Mouse (Mus musculus): Measurements from ENCODE around the gene Tubgcp2.

The Tubgcp2 gene

DNA sequence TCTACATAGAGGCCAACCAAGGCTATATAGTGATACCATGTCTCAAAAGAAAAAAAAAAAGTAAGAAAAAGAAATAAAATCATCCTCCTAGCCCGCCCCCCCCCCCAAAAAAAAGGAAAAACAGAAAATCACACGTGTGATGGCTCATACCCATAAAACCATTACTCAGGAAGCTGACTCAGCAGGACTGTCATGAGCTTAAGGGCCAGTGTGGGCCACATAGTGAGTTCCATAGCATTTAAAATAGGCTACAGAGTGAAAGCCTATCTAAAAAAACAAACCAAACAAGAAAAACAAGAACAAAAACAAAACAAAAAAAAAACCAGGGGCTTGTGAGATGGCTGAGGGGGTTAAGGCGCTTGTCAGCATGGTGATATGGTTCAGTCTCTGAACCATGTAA lies 55.7 kb downstream of the Tubgcp2 start:
- DNase-seq (ENCODE audit: low spot score in 2 of 2) = no peak

DNA sequence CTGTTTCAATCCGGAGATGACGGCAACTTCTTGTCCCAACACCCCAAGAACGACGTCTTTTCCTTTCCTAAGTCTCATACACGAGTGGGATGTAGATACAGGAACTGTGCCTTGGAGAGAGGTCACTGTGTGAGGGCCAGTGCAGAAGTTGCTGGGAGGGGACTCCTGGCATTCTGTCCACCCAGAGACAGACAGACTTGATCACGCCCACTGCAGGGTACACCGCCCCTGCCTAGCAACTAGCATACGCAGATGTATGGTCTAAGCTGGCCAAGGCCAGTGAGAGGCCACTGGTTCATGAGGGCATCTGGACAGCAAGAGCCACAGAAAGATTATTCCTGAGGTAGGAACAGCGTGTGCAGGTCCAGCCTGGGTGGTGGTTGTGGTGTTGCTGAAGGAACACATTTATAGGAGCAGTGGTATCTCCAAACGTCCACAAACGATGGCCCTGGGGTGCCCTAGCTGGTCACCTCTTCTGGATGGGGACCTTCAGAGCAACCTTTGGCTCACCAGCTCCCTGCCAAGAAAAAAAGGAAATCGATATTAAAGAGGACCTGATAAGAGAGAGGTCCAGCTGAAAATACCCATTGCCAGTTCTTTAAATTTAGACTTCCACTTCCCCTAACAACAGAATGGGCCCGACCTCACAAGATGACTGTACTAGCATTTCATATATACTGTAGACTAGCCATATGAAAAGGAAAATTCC lies 57.3 kb downstream of the Tubgcp2 start:
- DNase-seq (ENCODE audit: low spot score in 2 of 2) = no peak

DNA sequence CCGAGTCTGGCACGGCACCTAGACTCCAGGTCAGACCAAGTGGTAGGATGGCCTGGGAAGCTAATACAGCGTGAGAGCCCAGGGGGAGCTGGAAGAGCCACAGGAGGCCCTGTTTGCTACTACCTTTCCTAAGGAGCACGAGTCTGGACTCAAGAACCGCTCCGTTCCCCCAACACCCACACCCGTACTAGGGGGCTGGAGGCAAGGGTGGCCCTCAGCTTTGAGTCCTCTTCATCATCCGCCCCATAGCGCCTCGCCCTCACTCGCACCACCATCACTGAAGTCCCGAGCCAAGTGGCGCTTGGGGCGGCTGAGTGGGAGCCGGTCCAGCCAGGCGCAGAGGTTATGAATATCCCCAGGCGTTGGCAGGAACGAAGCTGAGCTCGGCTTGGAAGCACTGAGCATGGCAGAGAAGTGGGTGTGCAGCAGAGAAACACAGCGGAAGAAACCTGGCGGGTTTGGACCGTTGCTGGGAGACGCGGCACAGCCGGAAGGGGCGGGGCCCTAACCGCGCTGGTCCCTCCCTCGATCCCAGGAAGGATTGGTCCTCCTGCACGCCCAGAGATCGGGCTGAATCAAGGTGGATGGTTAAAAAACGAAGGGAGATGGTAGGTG lies 58.1 kb downstream of the Tubgcp2 start, which contains the start of gene 6430531B16Rik:
TSS of gene 6430531B16Rik (minus strand) at position 478 of the 615 bp plus-strand sequence.
- peak; percentile 84 to 86 for DNase-seq (ENCODE audit: low spot score in 2 of 2)

DNA sequence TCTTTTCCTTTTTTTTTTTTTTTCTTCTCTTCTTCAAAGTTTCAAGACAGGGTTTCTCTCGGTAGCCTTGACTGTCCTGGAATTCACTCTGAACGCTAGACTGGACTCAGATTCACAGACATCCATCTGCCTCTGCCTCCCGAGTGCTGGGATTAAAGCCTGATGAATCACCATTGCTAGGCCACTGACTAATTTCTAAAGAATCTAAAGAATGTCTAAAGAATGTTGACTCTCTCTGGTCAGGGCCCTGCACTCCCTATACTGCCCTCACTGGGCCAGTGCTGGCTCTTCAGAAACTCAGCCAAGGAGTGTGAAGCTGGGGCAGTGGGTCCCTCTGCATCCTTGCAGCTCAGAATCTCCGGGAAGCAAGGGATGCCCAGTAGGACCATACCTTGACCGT lies 61.0 kb downstream of the Tubgcp2 start:
- no peak for DNase-seq (ENCODE audit: low spot score in 2 of 2)

DNA sequence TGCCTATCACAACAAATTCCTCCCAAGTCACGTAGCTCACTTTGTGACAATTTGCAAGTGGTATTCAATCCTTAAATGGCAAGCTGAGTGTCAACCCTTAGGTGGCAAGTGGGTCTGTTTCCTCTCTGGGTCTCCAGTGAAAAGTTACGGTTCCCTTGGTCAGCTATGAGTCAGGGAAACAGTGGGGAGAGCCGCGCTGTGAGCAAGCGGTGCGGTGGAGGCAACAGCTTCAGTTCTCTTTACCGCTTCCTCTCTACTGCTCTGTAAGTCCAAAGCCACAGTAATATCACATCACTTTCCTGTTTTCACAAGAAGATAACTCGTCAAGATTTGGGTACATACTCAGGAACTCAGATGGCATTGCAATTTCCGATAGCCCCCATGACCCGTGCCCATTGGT lies 62.2 kb downstream of the Tubgcp2 start:
- DNase-seq (ENCODE audit: low spot score in 2 of 2) = no peak

DNA sequence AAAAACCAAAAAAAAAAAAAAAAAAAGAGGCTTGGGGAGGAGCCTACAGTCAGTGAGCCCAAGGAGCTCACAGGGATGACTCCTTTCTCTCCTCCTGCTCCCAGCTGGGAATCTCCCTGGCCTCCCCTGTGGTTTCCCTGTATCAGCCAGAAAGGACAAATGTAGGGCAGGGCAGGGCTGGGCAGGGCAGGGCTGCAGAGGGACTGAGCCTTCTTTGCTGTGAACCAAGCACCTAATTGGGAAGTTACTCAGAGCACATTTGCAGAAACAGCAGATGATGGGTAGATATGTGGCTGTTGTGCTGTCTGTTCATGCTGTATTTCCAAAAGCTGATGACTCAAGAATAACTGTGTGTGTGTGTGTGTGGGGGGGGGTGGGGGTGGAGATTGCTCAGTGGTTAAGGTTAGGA lies 63.5 kb downstream of the Tubgcp2 start:
- no peak for DNase-seq (ENCODE audit: low spot score in 2 of 2)

DNA sequence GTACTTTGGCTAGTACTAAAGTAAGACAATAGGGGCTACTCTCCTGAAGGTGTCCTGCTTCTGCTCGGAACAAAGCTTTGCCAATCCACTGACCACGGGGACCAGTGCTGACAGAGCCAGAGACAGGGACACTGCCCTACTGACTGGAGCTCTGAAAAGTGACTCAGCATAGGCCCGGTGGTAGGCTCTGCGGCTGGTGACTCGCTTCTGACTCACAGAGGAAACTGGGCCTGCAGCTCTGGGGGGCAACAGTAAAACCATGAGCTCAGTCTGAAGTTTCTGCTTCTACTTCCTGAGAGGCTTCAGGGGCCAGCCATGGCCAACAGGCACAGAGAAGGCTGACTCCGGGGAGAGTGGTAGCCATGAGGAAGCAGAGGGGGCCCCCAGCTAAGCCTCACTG lies 65.0 kb downstream of the Tubgcp2 start:
- no peak for DNase-seq (ENCODE audit: low spot score in 2 of 2)

DNA sequence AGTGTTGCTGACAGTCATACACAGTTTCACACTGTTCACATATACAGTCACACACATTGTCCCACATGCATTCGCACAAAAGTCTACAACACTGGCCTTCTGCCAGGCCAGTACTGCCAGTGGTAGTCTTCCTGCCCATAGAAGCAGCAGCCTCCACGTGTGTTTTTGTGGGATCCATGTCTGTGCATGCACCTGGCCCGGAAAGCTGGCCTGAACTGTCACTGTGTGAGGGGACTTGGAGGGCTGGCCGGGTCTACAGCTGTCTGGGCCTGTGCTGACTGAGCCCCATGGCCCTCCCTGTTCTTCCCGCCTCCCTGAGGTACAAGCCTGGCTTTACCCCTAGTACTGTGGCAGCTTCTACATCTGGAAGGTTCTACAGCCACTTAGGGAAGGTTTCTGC lies 65.5 kb downstream of the Tubgcp2 start:
- DNase-seq (ENCODE audit: low spot score in 2 of 2) = no peak

DNA sequence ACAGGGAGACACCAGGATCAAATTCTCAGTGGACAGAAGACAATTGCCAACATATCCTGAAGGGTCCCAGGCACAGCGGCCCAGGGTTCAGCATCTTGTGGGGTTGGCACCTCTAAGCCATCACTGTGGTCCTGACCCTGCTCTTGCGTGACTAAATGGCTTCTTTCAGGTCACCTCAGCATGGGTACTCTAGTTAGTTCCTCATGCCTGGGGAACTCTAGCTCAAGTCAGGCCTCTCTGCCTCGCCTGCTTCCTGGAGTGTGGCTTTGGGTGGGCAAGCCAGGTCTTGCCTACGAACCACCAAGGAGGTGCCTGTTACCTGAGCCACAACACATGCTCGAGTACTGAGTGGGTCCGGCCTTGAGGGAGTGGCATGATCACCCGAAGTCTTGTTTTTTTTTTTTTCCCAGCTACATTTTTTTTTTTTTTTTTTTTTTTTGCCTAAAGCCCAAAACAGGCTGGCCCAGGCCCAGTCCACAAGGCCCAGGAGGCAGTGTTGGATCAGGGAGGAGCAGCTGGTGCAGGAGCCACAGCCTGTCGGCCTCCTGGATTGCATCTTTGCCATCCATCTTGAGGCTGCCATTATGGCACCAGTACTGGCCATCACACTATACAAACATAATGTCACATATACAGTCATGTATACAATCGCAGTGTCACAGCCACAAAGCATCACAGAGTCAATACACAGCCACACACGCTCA lies 66.1 kb downstream of the Tubgcp2 start:
- DNase-seq (ENCODE audit: low spot score in 2 of 2) = no peak

DNA sequence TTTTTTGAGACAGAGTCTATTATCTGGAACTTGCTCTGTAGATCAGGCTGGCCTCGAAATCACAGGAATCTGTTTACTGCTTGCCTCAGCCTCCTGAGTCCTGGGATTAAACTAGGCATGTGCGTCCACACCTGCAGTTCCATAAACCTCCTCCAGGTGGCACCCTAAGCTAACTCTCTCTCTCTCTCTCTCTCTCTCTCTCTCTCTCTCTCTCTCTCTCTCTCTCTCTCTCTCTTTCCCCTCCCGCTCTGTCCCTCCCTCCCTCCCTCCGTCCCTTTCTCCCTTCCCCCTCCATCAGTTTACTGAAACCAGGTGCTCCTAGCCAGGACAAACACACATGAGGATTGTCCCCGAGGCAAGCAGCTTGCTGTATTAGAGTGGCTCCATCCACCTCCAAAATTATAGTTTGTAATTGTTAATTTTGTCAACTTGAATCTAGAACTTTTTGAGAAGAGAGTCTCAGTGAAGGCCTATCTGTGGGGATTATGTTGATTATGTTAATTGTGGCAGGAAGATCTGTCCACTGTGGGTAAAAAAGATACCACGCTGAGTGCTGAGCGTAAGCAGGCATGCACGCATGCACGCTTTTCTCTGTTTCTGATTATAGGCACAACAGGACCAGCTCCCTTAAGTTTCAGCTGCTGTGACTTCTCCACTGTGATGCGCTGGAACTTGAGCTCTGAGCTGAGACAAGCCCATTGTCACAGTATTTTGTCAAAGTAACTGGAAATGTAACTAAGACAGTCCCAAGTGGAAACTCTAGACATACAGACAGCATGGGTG lies 66.9 kb downstream of the Tubgcp2 start:
- DNase-seq (ENCODE audit: low spot score in 2 of 2) = peak; percentile 59 to 81

DNA sequence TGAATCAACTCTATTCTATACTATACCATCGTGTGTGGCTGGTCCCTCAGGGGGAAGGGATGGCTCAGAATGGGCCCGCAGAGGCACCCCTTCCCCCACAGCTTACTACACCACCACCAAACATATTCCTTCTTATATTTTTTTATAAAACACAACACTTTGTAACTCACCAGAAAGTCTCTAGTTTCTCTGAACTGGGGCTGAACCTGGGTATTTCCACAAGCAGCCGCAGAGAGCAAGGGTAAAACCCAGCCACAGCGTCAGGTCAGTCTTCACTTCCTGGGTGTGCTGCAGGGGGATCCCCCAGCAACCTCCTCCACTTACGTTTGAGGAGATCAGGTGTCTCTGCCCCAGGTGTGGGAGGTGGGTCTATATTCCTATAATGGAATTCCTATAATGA lies 68.0 kb downstream of the Tubgcp2 start:
- no peak for DNase-seq (ENCODE audit: low spot score in 2 of 2)

DNA sequence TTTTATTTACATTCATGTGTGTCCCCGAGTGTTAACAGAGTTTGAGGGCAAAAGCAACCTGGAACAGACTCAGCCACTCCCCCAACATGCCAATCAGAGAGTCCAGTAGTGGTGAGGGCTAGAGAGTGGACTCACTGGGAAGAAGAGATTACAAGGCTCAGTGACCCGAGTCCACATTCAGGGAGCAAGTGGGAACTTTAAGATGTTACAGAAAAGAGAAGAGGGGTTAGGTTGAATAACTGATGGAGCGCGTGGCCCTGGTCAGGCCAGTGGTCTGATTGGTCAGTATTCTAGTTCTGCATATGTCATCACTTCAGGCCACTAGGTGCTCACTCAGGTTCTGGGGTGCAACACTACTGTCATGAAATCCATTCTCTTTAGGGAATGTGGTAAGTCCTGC lies 69.3 kb downstream of the Tubgcp2 start:
- DNase-seq (ENCODE audit: low spot score in 2 of 2) = no peak

DNA sequence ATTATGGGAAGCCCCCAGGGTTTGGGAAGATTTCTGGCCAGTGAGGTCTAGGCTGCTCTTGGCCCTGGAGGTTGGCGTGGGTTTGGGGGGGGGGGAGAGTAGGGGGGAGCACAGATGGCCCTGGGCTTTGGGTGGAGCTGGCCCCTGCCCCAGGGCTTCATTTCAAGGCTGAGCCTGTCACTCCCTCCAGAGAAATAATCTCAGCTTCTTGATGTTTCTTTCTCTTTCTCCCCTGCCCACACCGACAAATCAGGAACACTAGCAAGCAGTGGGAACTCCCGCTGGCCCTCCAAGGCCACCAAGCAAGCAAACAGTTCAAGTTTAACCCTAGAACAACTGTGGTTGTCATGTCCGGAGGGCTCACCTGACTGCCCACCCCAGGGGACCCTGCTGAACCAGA lies 72.7 kb downstream of the Tubgcp2 start:
- no peak for DNase-seq (ENCODE audit: low spot score in 2 of 2)

DNA sequence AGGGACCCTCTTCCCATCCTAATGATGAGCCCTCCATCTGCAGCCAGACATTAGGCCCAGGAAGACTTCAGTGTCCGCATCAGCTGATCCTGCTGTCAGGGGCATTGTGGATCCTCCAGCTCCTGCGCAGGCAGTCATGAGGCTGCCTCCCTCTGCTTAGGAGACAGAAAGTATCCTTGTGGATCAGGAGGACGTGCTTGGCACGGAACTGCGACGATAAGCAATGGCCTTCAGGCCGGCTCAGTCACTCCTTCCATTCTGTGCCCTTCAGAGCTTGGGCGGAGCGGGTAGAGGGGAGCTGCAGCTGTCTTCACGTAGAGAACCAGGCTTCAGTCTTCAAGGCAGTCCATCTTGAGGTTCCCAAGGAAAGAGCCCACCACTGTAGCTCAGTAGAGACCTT lies 75.3 kb downstream of the Tubgcp2 start:
- DNase-seq (ENCODE audit: low spot score in 2 of 2) = no peak

DNA sequence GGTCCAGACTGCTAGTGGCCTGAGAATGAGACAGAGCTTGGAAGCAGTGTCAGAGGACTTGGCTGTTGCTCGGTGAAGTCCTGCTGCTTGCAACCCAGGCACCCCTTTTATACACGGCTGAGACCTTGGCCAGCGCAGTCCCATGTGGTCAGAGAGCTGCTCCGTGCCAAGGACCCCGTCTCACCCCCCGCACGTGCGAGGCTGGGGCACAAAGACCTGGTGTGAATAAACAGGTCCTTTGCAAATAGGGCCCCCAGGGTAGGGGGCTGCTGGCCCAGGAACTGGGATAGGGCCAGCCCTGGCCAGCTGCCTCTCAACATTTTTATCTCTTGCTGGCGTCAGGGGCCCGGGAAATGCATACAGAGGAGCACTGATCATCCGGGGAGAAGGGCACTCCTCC lies 78.5 kb downstream of the Tubgcp2 start:
- DNase-seq (ENCODE audit: low spot score in 2 of 2) = no peak

DNA sequence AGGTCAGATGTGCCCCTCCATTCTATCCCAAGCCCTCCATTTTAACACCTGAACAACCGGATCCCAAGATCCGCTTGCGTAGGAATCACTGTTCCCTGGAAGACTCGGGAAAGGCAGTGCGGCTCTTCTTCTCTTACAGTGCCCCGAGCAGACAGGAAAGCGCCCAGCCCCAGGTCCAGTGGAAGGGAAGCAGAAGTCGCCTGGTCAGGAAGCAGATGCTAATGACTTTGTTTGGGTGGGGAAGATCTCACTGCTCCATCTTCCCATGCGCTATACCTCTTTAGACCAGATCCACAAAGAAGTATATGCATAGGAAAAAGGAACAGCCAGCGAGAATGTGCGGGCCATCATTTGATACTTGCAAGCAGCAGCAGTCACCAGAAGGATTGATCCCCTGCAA lies 79.0 kb downstream of the Tubgcp2 start:
- no peak for DNase-seq (ENCODE audit: low spot score in 2 of 2)

DNA sequence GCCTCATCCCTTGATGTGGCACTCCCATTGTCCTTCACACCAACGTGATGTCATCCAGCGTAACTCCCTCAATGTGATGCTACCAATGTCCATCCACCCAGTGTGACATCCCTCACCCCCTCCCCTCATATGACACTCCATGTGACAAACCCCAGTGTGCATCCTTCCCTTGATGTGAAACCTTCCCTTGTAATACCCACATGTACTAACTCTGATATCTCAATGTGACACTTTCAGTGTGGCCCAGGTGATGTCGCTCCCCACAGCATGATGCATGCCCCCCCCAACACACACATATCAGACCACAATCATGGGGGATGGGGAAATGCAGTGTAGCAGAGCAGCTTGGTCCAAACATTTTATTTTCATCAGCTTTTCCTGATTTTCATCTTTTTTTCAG lies 79.8 kb downstream of the Tubgcp2 start:
- no peak for DNase-seq (ENCODE audit: low spot score in 2 of 2)

DNA sequence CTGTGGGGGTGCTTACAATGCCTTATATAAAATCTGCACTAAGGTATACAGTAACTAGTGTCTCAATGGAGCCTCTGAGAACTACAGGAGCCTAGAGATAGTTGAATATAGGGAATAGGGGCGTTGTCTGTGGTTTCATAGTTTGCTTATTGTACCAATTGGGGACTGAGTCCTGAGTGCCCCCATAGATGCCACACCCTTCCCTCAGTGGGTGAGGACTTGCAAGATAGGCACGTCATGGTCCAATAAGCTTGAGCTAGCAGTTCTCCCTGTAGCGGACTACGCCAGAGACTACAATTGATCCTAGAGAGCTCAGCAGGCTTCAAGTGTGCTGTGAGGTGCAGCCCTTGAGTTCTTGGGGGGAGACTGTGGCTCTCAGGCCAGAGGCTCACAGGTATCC lies 81.0 kb downstream of the Tubgcp2 start:
- DNase-seq (ENCODE audit: low spot score in 2 of 2) = no peak

DNA sequence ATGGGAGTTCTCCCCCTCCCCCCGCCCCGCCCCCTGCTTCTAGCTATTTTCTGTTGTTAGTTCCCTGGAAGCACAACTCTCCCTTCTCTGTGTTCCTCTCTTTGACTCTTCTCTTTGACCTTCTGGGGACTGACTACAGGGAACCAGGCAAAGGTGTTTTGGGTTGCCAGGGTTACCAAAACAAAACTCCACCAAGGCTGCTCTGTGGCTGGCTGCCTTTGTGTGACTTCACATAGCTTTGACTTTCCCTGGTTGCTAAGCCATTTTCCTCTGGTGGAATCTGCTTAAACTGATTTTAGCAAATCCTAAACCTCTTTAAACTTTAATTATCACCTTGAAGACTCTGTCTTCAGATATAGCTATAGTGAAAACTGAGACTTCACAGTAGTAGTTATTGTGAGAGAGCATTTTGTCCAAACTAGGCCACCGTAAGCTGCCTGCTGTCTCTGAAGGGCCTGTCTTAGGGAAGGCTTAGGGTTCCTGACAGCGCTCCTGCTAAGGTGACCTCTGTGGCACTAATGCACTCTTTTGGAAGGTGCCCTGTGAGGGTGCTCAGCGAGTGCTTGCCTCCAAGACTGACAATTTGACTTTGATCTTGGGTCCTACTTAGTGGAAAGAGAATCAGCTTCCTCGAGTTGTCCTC lies 84.4 kb downstream of the Tubgcp2 start:
- DNase-seq (ENCODE audit: low spot score in 2 of 2) = no peak

DNA sequence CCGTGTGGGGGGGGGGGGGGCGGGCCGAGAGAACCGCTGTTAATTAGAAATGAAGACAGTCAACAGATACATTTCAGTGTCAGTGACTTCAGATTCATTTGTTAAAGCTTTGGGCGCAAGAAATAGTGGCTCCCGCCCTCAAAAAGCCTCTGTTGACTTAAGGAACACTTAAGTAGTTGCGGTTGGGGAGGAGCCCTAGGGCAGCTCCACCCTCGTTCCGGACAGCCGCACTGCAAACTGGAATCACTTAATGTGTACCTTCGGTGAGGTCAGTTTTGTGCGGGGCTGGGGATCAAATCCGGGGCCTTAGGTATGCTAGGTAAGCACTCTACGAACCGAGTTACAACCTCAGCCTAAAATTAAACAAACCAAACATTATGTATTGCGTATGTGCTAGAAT lies 85.4 kb downstream of the Tubgcp2 start:
- DNase-seq (ENCODE audit: low spot score in 2 of 2) = no peak

DNA sequence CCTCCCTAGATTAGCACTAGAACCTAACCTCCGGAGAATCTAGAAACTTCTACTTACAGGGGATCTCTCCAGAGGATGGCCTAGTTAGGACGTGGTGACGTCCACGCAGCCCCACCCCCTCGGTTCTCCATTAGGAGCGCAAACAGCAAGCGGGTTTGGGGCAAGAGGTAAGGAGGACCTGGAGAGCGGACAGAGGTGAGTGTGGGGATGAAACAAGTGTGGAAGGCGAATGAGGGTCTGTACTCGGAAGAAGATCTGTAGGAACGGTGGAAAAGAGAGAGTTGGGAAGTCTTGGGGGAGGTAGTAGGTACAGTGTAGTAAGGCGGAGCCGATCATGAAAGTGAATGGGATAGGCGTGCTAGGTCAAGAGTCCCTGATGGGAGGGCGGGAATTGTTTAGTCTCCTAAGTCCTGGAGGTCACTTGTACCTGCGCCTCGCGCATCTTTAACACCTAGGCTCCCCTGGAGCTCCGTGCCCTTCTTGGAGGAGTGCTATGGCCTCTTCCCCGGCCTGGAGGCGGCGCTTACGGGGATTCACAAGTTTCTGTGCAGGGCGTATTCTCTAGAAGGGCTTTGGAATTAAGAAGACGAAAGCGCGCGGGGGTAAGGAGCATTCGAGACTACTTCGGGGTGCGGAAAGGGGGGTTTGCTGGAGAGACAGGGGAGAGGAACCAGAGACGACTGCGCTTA lies 86.0 kb downstream of the Tubgcp2 start:
- DNase-seq (ENCODE audit: low spot score in 2 of 2) = no peak
